Mouse (Mus musculus) cortical plate, adult 2 months (tissue): ENCODE results near the gene 1700122O11Rik.
A peak's percentile ranks its signal among the peaks of the same experiment; 100 is the strongest.

Experiments
- CTCF ChIP-seq: fragments of 200-500 bp; IDR thresholded peaks from 2 replicates; pipeline ENCODE4 v1.5.1; 2011; ENCODE audit warnings: mild to moderate bottlenecking, control low read depth, low read length; ENCODE audit not compliant: insufficient read depth; ENCODE audit errors: extremely low read depth
- POLR2A ChIP-seq: fragments of 200-500 bp; IDR thresholded peaks from 2 replicates; pipeline ENCODE4 v1.6.1; 2011; ENCODE audit warnings: mild to moderate bottlenecking, low read length, control low read depth; ENCODE audit not compliant: insufficient read depth; ENCODE audit errors: extremely low read depth

DNA sequence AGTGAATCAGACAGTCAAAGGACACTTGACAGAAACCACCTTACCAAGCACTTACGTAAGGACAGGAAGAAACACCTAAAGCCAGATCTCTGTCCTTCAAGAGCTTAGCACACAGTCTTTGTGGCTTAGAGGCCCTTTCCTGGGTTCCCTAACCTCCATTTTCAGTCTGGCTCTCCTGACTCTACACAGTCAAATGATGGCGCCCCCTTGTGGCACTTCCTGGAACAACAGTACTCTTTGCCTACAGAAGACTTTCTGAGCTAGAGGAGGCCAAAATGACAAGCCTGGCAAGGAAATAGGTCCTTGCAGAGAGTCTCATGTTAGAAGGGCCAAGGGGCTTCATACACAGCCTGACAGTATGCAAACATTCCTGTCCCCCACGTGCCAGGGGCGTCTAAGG, 7.5 kb upstream of the 1700122O11Rik start:
- TF ChIP-seq POLR2A (no peak), CTCF (peak; percentile 56)
